Mouse (Mus musculus) neural tube, embryonic 13.5 days (tissue): Measurements from ENCODE around the gene Uqcrh. TPM values are rescaled to one million over a fixed set of nuclear protein-coding genes. Genes with fewer than 3 reads are reported as not detected.

Experiments used
- ATAC-seq: fragments of 200-750 bp; cut with Nextera tagmentation; 2 replicates; pipeline ENCODE4 v1.8.0; 2017; ENCODE audit warnings: low read depth, mild to moderate bottlenecking, moderate TSS enrichment, moderate library complexity
- H3K27ac ChIP-seq: fragments of 300-500 bp; sonication (generic); replicated peaks from 2 replicates; pipeline ENCODE4 v1.5.1; 2015; ENCODE audit warnings: moderate library complexity, mild to moderate bottlenecking, inconsistent platforms
- H3K27me3 ChIP-seq: fragments of 300-500 bp; sonication (generic); 2 replicates; pipeline ENCODE4 v1.6.1; 2015; ENCODE audit warnings: mild to moderate bottlenecking, inconsistent platforms
- H3K36me3 ChIP-seq: fragments of 300-500 bp; sonication (generic); 2 replicates; pipeline ENCODE4 v1.6.1; 2015; ENCODE audit warnings: mild to moderate bottlenecking, inconsistent platforms
- H3K4me1 ChIP-seq: fragments of 300-500 bp; sonication (generic); replicated peaks from 2 replicates; pipeline ENCODE4 v1.6.1; 2015; ENCODE audit warnings: inconsistent platforms
- H3K4me2 ChIP-seq: fragments of 300-500 bp; sonication (generic); 2 replicates; pipeline ENCODE4 v1.6.1; 2015; ENCODE audit warnings: inconsistent platforms, mild to moderate bottlenecking, moderate library complexity
- H3K4me3 ChIP-seq: fragments of 300-500 bp; sonication (generic); 2 replicates; pipeline ENCODE4 v1.5.1; 2015; ENCODE audit warnings: mild to moderate bottlenecking, inconsistent platforms
- H3K9ac ChIP-seq: fragments of 300-500 bp; sonication (generic); 2 replicates; pipeline ENCODE4 v1.6.1; 2015; ENCODE audit warnings: moderate library complexity, mild to moderate bottlenecking, inconsistent platforms
- H3K9me3 ChIP-seq: fragments of 300-500 bp; sonication (generic); 2 replicates; pipeline ENCODE4 v1.6.1; 2016; ENCODE audit warnings: inconsistent platforms
- WGBS: fragments of 180-500 bp; shearing (Covaris S2); methylation state at CpG from one replicate; pipeline ENCODE4 v1.1.7; 2015; 5-methylcytosine and 5-hydroxymethylcytosine counted together
- polyA plus RNA-seq: library from polyadenylated mRNA; unstranded; fragments of >200 nt; fragmentation: Nextera tagmentation; extraction: Ambion mirVana; gene quantifications from 2 replicates; pipeline ENCODE4 v1.2.1, GENCODE M21; 2015

The Uqcrh gene
- polyA plus RNA-seq, 1 experiment from 2014 or later = 500 TPM

GRCm38 (mm10) chr4:116076369-116077231 is 1.7 kb upstream of the Uqcrh start:
- Histone ChIP-seq H3K9me3 (no peaks in the 10 kb centered on the region), H3K27me3 (no peaks in the 10 kb centered on the region), H3K9ac (peak overlapping the region; percentile 99), H3K4me1 (peaks cover 39% of the 10 kb centered on the region), H3K36me3 (peaks cover 22% of the 10 kb centered on the region), H3K27ac (peak overlapping the region; percentile 94), H3K4me2 (peak overlapping the region; percentile 94), H3K4me3 (peak overlapping the region; percentile 94)
- peak; percentile 3 for ATAC-seq
- 3% methylated on average over 36 of the region's 37 CpGs for WGBS

- peak; percentile 77 for ATAC-seq
- WGBS = under 1% methylated on average over 77 of the region's 77 CpGs
- no peaks in the 10 kb centered on the region for H3K9me3 ChIP-seq
- peak overlapping the region; percentile 94 for H3K4me2 ChIP-seq
- peak overlapping the region; percentile 94 for H3K27ac ChIP-seq
- peak overlapping the region; percentile 94 for H3K4me3 ChIP-seq
- H3K4me1 ChIP-seq = peaks cover 39% of the 10 kb centered on the region
- H3K36me3 ChIP-seq = peaks cover 14% of the 10 kb centered on the region
- H3K9ac ChIP-seq = peak overlapping the region; percentile 99
- H3K27me3 ChIP-seq = no peaks in the 10 kb centered on the region
These were observed 929 bp upstream of the Uqcrh start for GRCm38 (mm10) chr4:116075631-116076368.

- peak overlapping the region; percentile 99 for H3K9ac ChIP-seq
- peak overlapping the region; percentile 94 for H3K4me3 ChIP-seq
- no peaks in the 10 kb centered on the region for H3K9me3 ChIP-seq
- H3K27ac ChIP-seq = no peak overlapping the region
- no peaks in the 10 kb centered on the region for H3K27me3 ChIP-seq
- no peak for ATAC-seq
- H3K4me1 ChIP-seq = peaks cover 39% of the 10 kb centered on the region
- H3K36me3 ChIP-seq = peaks cover 15% of the 10 kb centered on the region
- WGBS = 2% methylated on average over 8 of the region's 8 CpGs
- H3K4me2 ChIP-seq = peak overlapping the region; percentile 94
These were observed 661 bp downstream of the Uqcrh start for GRCm38 (mm10) chr4:116074145-116074675.

GRCm38 (mm10) chr4:116073146-116073545 is 1.7 kb downstream of the Uqcrh start:
- H3K9me3 ChIP-seq = no peaks in the 10 kb centered on the region
- H3K4me1 ChIP-seq = peaks cover 39% of the 10 kb centered on the region
- H3K9ac ChIP-seq = peak overlapping the region; percentile 31; the same call in 1 of the 2 replicates
- H3K4me2 ChIP-seq = peak overlapping the region; percentile 30; the same call in 1 of the 2 replicates
- 56% methylated on average over 4 of the region's 4 CpGs for WGBS
- H3K27ac ChIP-seq = no peak overlapping the region
- H3K4me3 ChIP-seq = peak overlapping the region; percentile 2; the same call in 1 of the 2 replicates
- no peak for ATAC-seq
- no peaks in the 10 kb centered on the region for H3K27me3 ChIP-seq
- peaks cover 26% of the 10 kb centered on the region for H3K36me3 ChIP-seq

GRCm38 (mm10) chr4:116070116-116070515 is 4.8 kb downstream of the Uqcrh start:
- no peak overlapping the region for H3K27ac ChIP-seq
- no peak for ATAC-seq
- H3K9ac ChIP-seq = no peak overlapping the region
- H3K9me3 ChIP-seq = no peaks in the 10 kb centered on the region
- H3K4me1 ChIP-seq = peaks cover 24% of the 10 kb centered on the region
- no peak overlapping the region for H3K4me3 ChIP-seq
- H3K36me3 ChIP-seq = peaks cover 53% of the 10 kb centered on the region
- H3K27me3 ChIP-seq = no peaks in the 10 kb centered on the region
- 93% methylated on average over 6 of the region's 6 CpGs for WGBS
- H3K4me2 ChIP-seq = no peak overlapping the region

- Histone ChIP-seq H3K4me1 (no peaks in the 10 kb centered on the region), H3K4me2 (no peak overlapping the region), H3K9ac (no peak overlapping the region), H3K36me3 (peaks cover 34% of the 10 kb centered on the region), H3K9me3 (no peaks in the 10 kb centered on the region), H3K4me3 (no peak overlapping the region), H3K27ac (no peak overlapping the region), H3K27me3 (no peaks in the 10 kb centered on the region)
- 67% methylated on average over 1 of the region's 1 CpGs for whole genome bisulfite sequencing
- ATAC-seq = no peak
These were observed 11.0 kb downstream of the Uqcrh start for GRCm38 (mm10) chr4:116063855-116064254.

- ATAC-seq = no peak
- Histone ChIP-seq H3K4me1 (peaks cover 4% of the 10 kb centered on the region), H3K4me3 (no peak overlapping the region), H3K27ac (no peak overlapping the region), H3K4me2 (no peak overlapping the region), H3K36me3 (no peaks in the 10 kb centered on the region), H3K9me3 (no peaks in the 10 kb centered on the region), H3K27me3 (no peaks in the 10 kb centered on the region), H3K9ac (no peak overlapping the region)
- 81% methylated on average over 5 of the region's 5 CpGs for WGBS
These were observed 15.7 kb downstream of the Uqcrh start for GRCm38 (mm10) chr4:116059012-116059726.

- WGBS = 0% methylated on average over 1 of the region's 1 CpGs
- H3K27ac ChIP-seq = no peak overlapping the region
- H3K9ac ChIP-seq = no peak overlapping the region
- peaks cover 14% of the 10 kb centered on the region for H3K4me1 ChIP-seq
- H3K36me3 ChIP-seq = no peaks in the 10 kb centered on the region
- no peak overlapping the region for H3K4me2 ChIP-seq
- ATAC-seq = no peak
- no peak overlapping the region for H3K4me3 ChIP-seq
- H3K27me3 ChIP-seq = no peaks in the 10 kb centered on the region
- H3K9me3 ChIP-seq = no peaks in the 10 kb centered on the region
These were observed 17.3 kb downstream of the Uqcrh start for GRCm38 (mm10) chr4:116057559-116057958.

GRCm38 (mm10) chr4:116053399-116053961 is 21.4 kb downstream of the Uqcrh start, which contains the start of gene Nsun4:
Nsun4 (minus strand) TSS chr4:116053876.
- no peaks in the 10 kb centered on the region for H3K9me3 ChIP-seq
- no peaks in the 10 kb centered on the region for H3K27me3 ChIP-seq
- H3K4me3 ChIP-seq = peak within 1 kb of the TSS; percentile 54
- H3K36me3 ChIP-seq = no peaks in the 10 kb centered on the region; the same call in 1 of the 2 replicates
- H3K4me1 ChIP-seq = peaks cover 19% of the 10 kb centered on the region
- H3K4me2 ChIP-seq = peak within 1 kb of the TSS; percentile 73
- peak within 1 kb of the TSS; percentile 90 for H3K27ac ChIP-seq
- ATAC-seq = peak; percentile 95
- under 1% methylated on average over 35 of the region's 35 CpGs for WGBS
- H3K9ac ChIP-seq = peak within 1 kb of the TSS; percentile 68

- peak overlapping the region; percentile 68 for H3K9ac ChIP-seq
- H3K27ac ChIP-seq = peak overlapping the region; percentile 90
- no peaks in the 10 kb centered on the region for H3K27me3 ChIP-seq
- H3K4me3 ChIP-seq = peak overlapping the region; percentile 54
- H3K4me1 ChIP-seq = peaks cover 19% of the 10 kb centered on the region
- peaks cover 7% of the 10 kb centered on the region; the same call in 1 of the 2 replicates for H3K36me3 ChIP-seq
- 7% methylated on average over 20 of the region's 22 CpGs for WGBS
- peak; percentile 52; the same call in 1 of the 2 replicates for ATAC-seq
- H3K4me2 ChIP-seq = peak overlapping the region; percentile 73
- H3K9me3 ChIP-seq = no peaks in the 10 kb centered on the region
These were observed 22.2 kb downstream of the Uqcrh start for GRCm38 (mm10) chr4:116052526-116053293.
